7 mouse cellular contexts compared by ENCODE assay signal in the genomic region with DNA sequence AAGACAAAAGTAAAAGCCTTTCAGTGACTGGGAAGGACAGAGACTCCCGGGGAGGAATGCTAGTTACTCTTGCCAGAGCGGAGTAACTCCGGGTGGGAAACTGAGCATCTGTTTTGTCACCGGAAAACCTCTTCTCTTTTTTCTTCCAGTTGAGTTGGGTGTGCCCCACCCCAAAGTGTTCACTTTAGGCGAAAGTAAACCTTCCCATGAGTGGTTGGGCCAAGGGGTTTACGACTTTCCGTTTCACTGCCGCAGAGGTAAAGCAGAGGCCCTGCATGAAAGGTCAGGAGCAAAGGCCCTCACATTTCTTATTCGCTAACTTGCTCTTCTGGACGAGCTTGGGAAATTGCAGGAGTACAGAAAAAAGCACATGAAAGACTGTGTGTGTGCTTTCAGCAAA.
DNase-seq lines count a peak whose midpoint lies in the region; ATAC-seq lines count a peak whose summit lies in the region.

No protein-coding gene starts in this region.

- intact Hi-C loops in gastrocnemius, postnatal 14 days (cut with DNase I; ENCODE audit: low total_unique reads) = no loop called here

- no peak for ATAC-seq in heart, embryonic 13.5 days (ENCODE audit: extremely low read depth, insufficient number of reproducible peaks, low FRiP score, low TSS enrichment)
- no peak for ATAC-seq in limb, embryonic 11.5 days (ENCODE audit: insufficient number of reproducible peaks, low FRiP score, low TSS enrichment, low read depth)
- ATAC-seq in midbrain, embryonic 13.5 days = no peak

- DNase-seq in CD4-positive, CD25-positive, alpha-beta regulatory T cell, adult 2 months (ENCODE audit: low read depth, low spot score) = peak; percentile 43
- DNase-seq in R1 (ENCODE audit: low read depth, low spot score) (peak; percentile 17), MN1 (ENCODE audit: low spot score) (no peak)
- DNase-seq in limb, embryonic 11.5 days (ENCODE audit: low spot score) = peak; percentile 45
- DNase-seq in gastrocnemius, postnatal 14 days = no peak

- H3K27me3 ChIP-seq in heart, embryonic 13.5 days (replicated peaks) = peaks cover 29% of the 10 kb centered on the region
- H3K27me3 ChIP-seq in limb, embryonic 11.5 days (ENCODE audit: control insufficient read depth, insufficient read depth, low read length) = peaks cover 12% of the 10 kb centered on the region; the same call in 1 of the 2 replicates
- H3K27me3 ChIP-seq in midbrain, embryonic 13.5 days = peaks cover 9% of the 10 kb centered on the region; the same call in 1 of the 2 replicates

- H3K27ac ChIP-seq in heart, embryonic 13.5 days (replicated peaks) = peak overlapping the region; percentile 80
- H3K27ac ChIP-seq in limb, embryonic 11.5 days (replicated peaks; ENCODE audit: low read depth, low read length) = no peak overlapping the region
- peak overlapping the region; percentile 78 for H3K27ac ChIP-seq in midbrain, embryonic 13.5 days

- H3K4me3 ChIP-seq in heart, embryonic 13.5 days = peak overlapping the region; percentile 65
- peak overlapping the region; percentile 47 for H3K4me3 ChIP-seq in limb, embryonic 11.5 days (ENCODE audit: low read depth, low read length)
- H3K4me3 ChIP-seq in midbrain, embryonic 13.5 days (replicated peaks) = peak overlapping the region; percentile 60

- 20% methylated on average over 10 of the region's 10 CpGs for WGBS in heart, embryonic 13.5 days
- WGBS in limb, embryonic 11.5 days = 17% methylated on average over 10 of the region's 10 CpGs
- WGBS in midbrain, embryonic 13.5 days = 14% methylated on average over 10 of the region's 10 CpGs

- H3K36me3 ChIP-seq in heart, embryonic 13.5 days = no peaks in the 10 kb centered on the region
- no peaks in the 10 kb centered on the region for H3K36me3 ChIP-seq in limb, embryonic 11.5 days (ENCODE audit: control insufficient read depth, insufficient read depth, low read length)
- H3K36me3 ChIP-seq in midbrain, embryonic 13.5 days = no peaks in the 10 kb centered on the region

- no peaks in the 10 kb centered on the region for H3K9me3 ChIP-seq in heart, embryonic 13.5 days
- H3K9me3 ChIP-seq in limb, embryonic 11.5 days (ENCODE audit: control insufficient read depth, low read length) = no peaks in the 10 kb centered on the region
- H3K9me3 ChIP-seq in midbrain, embryonic 13.5 days = no peaks in the 10 kb centered on the region

- H3K4me1 ChIP-seq in heart, embryonic 13.5 days = peaks cover 8% of the 10 kb centered on the region
- no peaks in the 10 kb centered on the region for H3K4me1 ChIP-seq in limb, embryonic 11.5 days (ENCODE audit: control insufficient read depth, insufficient read depth, low read length)
- H3K4me1 ChIP-seq in midbrain, embryonic 13.5 days (replicated peaks) = peaks cover 19% of the 10 kb centered on the region

- H3K9ac ChIP-seq in heart, embryonic 13.5 days = peak overlapping the region; percentile 78
- H3K9ac ChIP-seq in limb, embryonic 11.5 days (ENCODE audit: low read length) = peak overlapping the region; percentile 27; the same call in 1 of the 2 replicates
- H3K9ac ChIP-seq in midbrain, embryonic 13.5 days (replicated peaks) = peak overlapping the region; percentile 74

- peak overlapping the region; percentile 74 for H3K4me2 ChIP-seq in heart, embryonic 13.5 days
- peak overlapping the region; percentile 45 for H3K4me2 ChIP-seq in limb, embryonic 11.5 days (ENCODE audit: low read depth, severe bottlenecking)
- H3K4me2 ChIP-seq in midbrain, embryonic 13.5 days (replicated peaks) = peak overlapping the region; percentile 64

Comparison
In these comparisons a context has a peak if more than half of its experiments do, and no peak if none do; other contexts are left out.
1. DNase-seq: peak in CD4-positive, CD25-positive, alpha-beta regulatory T cell, adult 2 months (single experiment), R1 (single experiment) and limb, embryonic 11.5 days (single experiment); none in MN1 (single experiment) and gastrocnemius, postnatal 14 days (single experiment).
2. H3K9ac ChIP-seq: peak in every context shown above with its lines; median percentile 78 in heart, embryonic 13.5 days; 74 in midbrain, embryonic 13.5 days; 27 in limb, embryonic 11.5 days.
3. Peak in every context shown above with its lines, with median percentiles within 50 percentile points of each other: H3K4me2 ChIP-seq and H3K4me3 ChIP-seq.